Mouse (Mus musculus) olfactory bulb, adult 2 months (tissue): ENCODE data around the gene Mrps6. TPM values are rescaled to one million over a fixed set of nuclear protein-coding genes. Genes with fewer than 3 reads are reported as not detected.

Experiments used
- H3K27ac ChIP-seq: fragments of 200-500 bp; 2 replicates; pipeline ENCODE4 v1.5.1; 2012; ENCODE audit warnings: low read depth, low read length; ENCODE audit not compliant: insufficient read depth
- H3K4me1 ChIP-seq: fragments of 200-500 bp; 2 replicates; pipeline ENCODE4 v1.6.1; 2012; ENCODE audit warnings: low read length; ENCODE audit not compliant: control insufficient read depth, insufficient read depth
- H3K4me3 ChIP-seq: fragments of 200-500 bp; 2 replicates; pipeline ENCODE4 v1.5.1; 2012; ENCODE audit warnings: mild to moderate bottlenecking, low read depth, low read length, moderate library complexity; ENCODE audit not compliant: insufficient read depth
- CTCF ChIP-seq: fragments of 200-500 bp; IDR thresholded peaks from 2 replicates; pipeline ENCODE4 v1.5.1; 2012; ENCODE audit warnings: low read depth, mild to moderate bottlenecking, low read length, moderate library complexity; ENCODE audit not compliant: insufficient read depth
- POLR2A ChIP-seq: fragments of 200-500 bp; IDR thresholded peaks from 2 replicates; pipeline ENCODE4 v1.6.1; 2012; ENCODE audit warnings: mild to moderate bottlenecking, low read depth, low read length, moderate library complexity; ENCODE audit not compliant: insufficient read depth
- WGBS: fragments of 180-500 bp; shearing (Covaris S2); methylation state at CpG from one replicate; pipeline ENCODE4 v1.1.7; 2018; 5-methylcytosine and 5-hydroxymethylcytosine counted together
- polyA plus RNA-seq: library from polyadenylated mRNA; stranded (reverse); fragments of >200 nt; gene quantifications from 2 replicates; pipeline ENCODE4 v1.2.4, GENCODE M21; 2012; ENCODE audit warnings: low replicate concordance; ENCODE audit not compliant: missing spikeins, insufficient read depth, insufficient read length

Mrps6 gene
- polyA plus RNA-seq, 1 experiment = not detected

GRCm38 (mm10) chr16:92061586-92061985, 3.5 kb downstream of the Mrps6 start:
- Histone ChIP-seq H3K4me1 (peaks cover 12% of the 10 kb centered on the region), H3K4me3 (no peak overlapping the region), H3K27ac (no peak overlapping the region)
- no peak for TF ChIP-seq POLR2A
- TF ChIP-seq CTCF = no peak
- WGBS = 87% methylated on average over 7 of the region's 7 CpGs

- Histone ChIP-seq H3K4me3 (no peak overlapping the region), H3K4me1 (peaks cover 12% of the 10 kb centered on the region), H3K27ac (no peak overlapping the region)
- 93% methylated on average over 1 of the region's 1 CpGs for WGBS
- TF ChIP-seq POLR2A = no peak
Observed at GRCm38 (mm10) chr16:92062832-92063231, 4.8 kb downstream of the Mrps6 start.

- H3K27ac ChIP-seq = no peak overlapping the region
- no peak overlapping the region for H3K4me3 ChIP-seq
- 94% methylated on average over 2 of the region's 2 CpGs for WGBS
- H3K4me1 ChIP-seq = peaks cover 9% of the 10 kb centered on the region; the same call in 1 of the 2 replicates
- TF ChIP-seq CTCF (no peak), POLR2A (no peak)
Observed at GRCm38 (mm10) chr16:92064801-92065200, 6.7 kb downstream of the Mrps6 start.

GRCm38 (mm10) chr16:92070338-92070737, 12.3 kb downstream of the Mrps6 start:
- TF ChIP-seq POLR2A = no peak
- no peak for TF ChIP-seq CTCF

GRCm38 (mm10) chr16:92076797-92077196, 18.7 kb downstream of the Mrps6 start:
- no peak overlapping the region for H3K4me3 ChIP-seq
- H3K4me1 ChIP-seq = no peaks in the 10 kb centered on the region
- TF ChIP-seq POLR2A (no peak), CTCF (no peak)
- WGBS = 93% methylated on average over 8 of the region's 8 CpGs
- H3K27ac ChIP-seq = no peak overlapping the region

More at GRCm38 (mm10) chr16:92070338-92070737, 12.3 kb downstream of the Mrps6 start:
- 55% methylated on average over 8 of the region's 8 CpGs for WGBS
- no peak overlapping the region for H3K4me3 ChIP-seq
- H3K27ac ChIP-seq = no peak overlapping the region
- H3K4me1 ChIP-seq = peaks cover 3% of the 10 kb centered on the region

- TF ChIP-seq CTCF = no peak
- TF ChIP-seq POLR2A = no peak
- 60% methylated on average over 10 of the region's 10 CpGs for WGBS
- H3K4me1 ChIP-seq = peaks cover 2% of the 10 kb centered on the region; the same call in 1 of the 2 replicates
Observed at GRCm38 (mm10) chr16:92083771-92084453, 25.8 kb downstream of the Mrps6 start.

GRCm38 (mm10) chr16:92089225-92089624, 31.2 kb downstream of the Mrps6 start:
- TF ChIP-seq CTCF (no peak), POLR2A (no peak)
- 68% methylated on average over 3 of the region's 3 CpGs for WGBS
- H3K4me3 ChIP-seq = no peak overlapping the region
- no peak overlapping the region for H3K27ac ChIP-seq
- H3K4me1 ChIP-seq = no peaks in the 10 kb centered on the region

More at GRCm38 (mm10) chr16:92083771-92084453, 25.8 kb downstream of the Mrps6 start:
- H3K4me3 ChIP-seq = no peak overlapping the region
- no peak overlapping the region for H3K27ac ChIP-seq

- Histone ChIP-seq H3K27ac (no peak overlapping the region), H3K4me3 (no peak overlapping the region), H3K4me1 (no peaks in the 10 kb centered on the region)
- TF ChIP-seq POLR2A (no peak), CTCF (no peak)
- 70% methylated on average over 5 of the region's 5 CpGs for WGBS
Observed at GRCm38 (mm10) chr16:92091876-92092275, 33.8 kb downstream of the Mrps6 start.

- peaks cover 15% of the 10 kb centered on the region for H3K4me1 ChIP-seq
- TF ChIP-seq CTCF (no peak), POLR2A (no peak)
- no peak overlapping the region for H3K27ac ChIP-seq
- no peak overlapping the region for H3K4me3 ChIP-seq
- WGBS = 79% methylated on average over 10 of the region's 10 CpGs
Observed at GRCm38 (mm10) chr16:92098351-92099051, 40.4 kb downstream of the Mrps6 start.
